Mouse (Mus musculus) gastrocnemius, postnatal 36 days (tissue): Measurements from ENCODE around the gene Lysmd4. TPM values are rescaled to one million over a fixed set of nuclear protein-coding genes. Genes with fewer than 3 reads are reported as not detected.

Experiments used
- DNase-seq, 2 experiments: peaks; one replicate each; pipeline ENCODE4 v3.0.0; 2022
- intact Hi-C: fragments of 180-260 bp; cut with DNase I; formaldehyde crosslinking; loops from one replicate; pipeline ENCODE4 v1.15.1; 2025
- total RNA-seq, 2 experiments: library from RNA; stranded (reverse); gene quantifications; 2 replicates each; pipeline ENCODE4 v1.2.3; 2021

Gene Lysmd4
- total RNA-seq, 2 experiments from 2014 or later = 6.0 to 7.1 TPM

- intact Hi-C loops = no loop called here
- no peak for DNase-seq
Measured at GRCm38 (mm10) chr7:67308102-67308501, 85.8 kb downstream of the Lysmd4 start.

- DNase-seq = no peak
- intact Hi-C loops = no loop called here
Measured at GRCm38 (mm10) chr7:67310151-67310550, 87.8 kb downstream of the Lysmd4 start.

- DNase-seq = no peak
- intact Hi-C loops = no loop called here
Measured at GRCm38 (mm10) chr7:67313200-67313599, 90.9 kb downstream of the Lysmd4 start.

GRCm38 (mm10) chr7:67318697-67319096, 96.4 kb downstream of the Lysmd4 start:
- no peak for DNase-seq
- intact Hi-C loops = no loop called here

- intact Hi-C loops = no loop called here
- no peak for DNase-seq
Measured at GRCm38 (mm10) chr7:67320359-67320758, 98.0 kb downstream of the Lysmd4 start.

GRCm38 (mm10) chr7:67342067-67342625, 119.8 kb downstream of the Lysmd4 start:
- intact Hi-C loops = no loop called here
- DNase-seq = no peak

- intact Hi-C loops = no loop called here
- DNase-seq = no peak
Measured at GRCm38 (mm10) chr7:67344443-67344842, 122.1 kb downstream of the Lysmd4 start.

GRCm38 (mm10) chr7:67352989-67353388, 130.6 kb downstream of the Lysmd4 start:
- intact Hi-C loops = no loop called here
- DNase-seq = no peak

GRCm38 (mm10) chr7:67353667-67354066, 131.3 kb downstream of the Lysmd4 start:
- intact Hi-C loops = no loop called here
- no peak for DNase-seq

- DNase-seq = no peak
- intact Hi-C loops = no loop called here
Measured at GRCm38 (mm10) chr7:67355870-67356269, 133.5 kb downstream of the Lysmd4 start.

Other genes with a start within 250 kb of the Lysmd4 start
- gene Mef2a, start 150.3 kb downstream of the Lysmd4 start, total RNA-seq = 10 to 100 TPM; 73.8 to 74.0 TPM